Mouse (Mus musculus) heart, postnatal 0 days (tissue): ENCODE measurements around the gene Trim24. TPM values are rescaled to one million over a fixed set of nuclear protein-coding genes. Genes with fewer than 3 reads are reported as not detected.
"Not testable (repeated sequence)": the region's sequence is repeated elsewhere in the genome, so short reads cannot be mapped to it uniquely, and the experiment has no call there.

ENCODE experiments used
- ATAC-seq: fragments of 200-750 bp; cut with Nextera tagmentation; 2 replicates; pipeline ENCODE4 v1.8.0; 2017; ENCODE audit warnings: low read depth, moderate number of reproducible peaks, moderate library complexity; ENCODE audit not compliant: insufficient read depth
- DNase-seq: peaks from one replicate; pipeline ENCODE4 v3.0.0-alpha.2; 2016; ENCODE audit warnings: low spot score
- H3K27ac ChIP-seq: fragments of 300-500 bp; sonication (generic); 2 replicates; pipeline ENCODE4 v1.5.1; 2014; ENCODE audit warnings: low read depth, mild to moderate bottlenecking
- H3K27me3 ChIP-seq: fragments of 300-500 bp; sonication (generic); 2 replicates; pipeline ENCODE4 v1.6.1; 2014; ENCODE audit warnings: low read length, mixed read lengths; ENCODE audit not compliant: control insufficient read depth, insufficient read depth
- H3K36me3 ChIP-seq: fragments of 300-500 bp; sonication (generic); replicated peaks from 2 replicates; pipeline ENCODE4 v1.6.1; 2014; ENCODE audit warnings: low read length, mixed read lengths; ENCODE audit not compliant: control insufficient read depth, insufficient read depth
- H3K4me1 ChIP-seq: fragments of 300-500 bp; sonication (generic); 2 replicates; pipeline ENCODE4 v1.6.1; 2014; ENCODE audit warnings: antibody characterized with exemption; ENCODE audit not compliant: control insufficient read depth, insufficient read depth
- H3K4me2 ChIP-seq: fragments of 300-500 bp; sonication (generic); 2 replicates; pipeline ENCODE4 v1.6.1; 2014; ENCODE audit warnings: low read depth, mild to moderate bottlenecking, low read length, moderate library complexity
- H3K4me3 ChIP-seq: fragments of 300-500 bp; sonication (generic); 2 replicates; pipeline ENCODE4 v1.5.1; 2014; ENCODE audit warnings: low read depth, low read length
- H3K9ac ChIP-seq: fragments of 300-500 bp; sonication (generic); replicated peaks from 2 replicates; pipeline ENCODE4 v1.6.1; 2014; ENCODE audit warnings: low read depth, low read length, mixed read lengths
- H3K9me3 ChIP-seq: fragments of 300-500 bp; sonication (generic); replicated peaks from 2 replicates; pipeline ENCODE4 v1.6.1; 2016; ENCODE audit warnings: low read length; ENCODE audit not compliant: control insufficient read depth
- CTCF ChIP-seq: IDR thresholded peaks from 2 replicates; pipeline ENCODE4 v1.5.1; 2016; ENCODE audit warnings: antibody characterized with exemption, control low read depth, low read depth
- EP300 ChIP-seq: IDR thresholded peaks from 2 replicates; pipeline ENCODE4 v1.6.1; 2016; ENCODE audit warnings: antibody characterized with exemption, low read depth
- WGBS: fragments of 180-500 bp; shearing (Covaris S2); extraction: QIAGEN DNeasy Blood & Tissue Kit; methylation state at CpG from one replicate; pipeline ENCODE4 v1.1.7; 2014; 5-methylcytosine and 5-hydroxymethylcytosine counted together
- polyA plus RNA-seq: library from polyadenylated mRNA; unstranded; fragments of >200 nt; fragmentation: Nextera tagmentation; extraction: Ambion mirVana; gene quantifications from 2 replicates; pipeline ENCODE4 v1.2.1, GENCODE M21; 2015
- total RNA-seq: library from RNA; depleted of rRNA; stranded (reverse); fragments of >200 nt; gene quantifications from 2 replicates; pipeline ENCODE4 v1.2.3, GENCODE M21; 2014; ENCODE audit warnings: low replicate concordance

Trim24 gene
- total and polyA plus RNA-seq, 2 experiments from 2014 or later, result 6.1 to 35.3 TPM

DNA sequence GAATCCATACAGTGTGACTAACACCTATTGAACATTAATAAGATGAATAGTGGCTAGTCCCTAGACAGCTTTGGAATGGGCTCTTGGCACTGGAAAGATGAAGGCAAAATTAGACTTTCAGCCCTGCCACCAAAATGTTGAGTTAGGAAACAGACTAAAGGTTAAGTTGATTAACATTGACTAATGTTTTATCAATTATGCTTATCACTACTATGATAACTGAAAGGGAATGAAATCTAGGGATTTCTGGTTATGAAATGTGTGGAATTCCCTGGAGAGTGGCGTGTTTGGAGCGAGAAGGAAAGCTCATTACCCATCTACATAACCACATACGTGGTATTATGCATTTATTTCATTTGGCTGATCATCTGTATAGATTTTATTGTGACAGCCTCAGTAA, 41.7 kb upstream of the Trim24 start:
- no peaks in the 10 kb centered on the region for H3K4me1 ChIP-seq
- no peak for TF ChIP-seq CTCF
- no peak for TF ChIP-seq EP300
- H3K9me3 ChIP-seq, result 0 out of 2 replicates have a peak, but pooled peaks cover 12% of the 10 kb centered on the region
- no peaks in the 10 kb centered on the region for H3K27me3 ChIP-seq
- no peak overlapping the region for H3K9ac ChIP-seq
- no peak overlapping the region for H3K4me2 ChIP-seq
- H3K36me3 ChIP-seq, result no peaks in the 10 kb centered on the region
- ATAC-seq (no peak), DNase-seq (no peak)
- no peak overlapping the region for H3K27ac ChIP-seq
- H3K4me3 ChIP-seq, result no peak overlapping the region
- 81% methylated on average over 3 of the region's 3 CpGs for WGBS

GRCm38 (mm10) chr6:37829631-37830030, 41.0 kb upstream of the Trim24 start:
- H3K4me3 ChIP-seq, result no peak overlapping the region
- no peak overlapping the region for H3K27ac ChIP-seq
- H3K4me1 ChIP-seq, result no peaks in the 10 kb centered on the region
- H3K36me3 ChIP-seq, result no peaks in the 10 kb centered on the region
- no peak overlapping the region for H3K4me2 ChIP-seq
- DNase-seq (no peak), ATAC-seq (no peak)
- TF ChIP-seq EP300 (no peak), CTCF (no peak)
- H3K9me3 ChIP-seq, result 0 out of 2 replicates have a peak, but pooled peaks cover 12% of the 10 kb centered on the region
- H3K27me3 ChIP-seq, result no peaks in the 10 kb centered on the region
- H3K9ac ChIP-seq, result no peak overlapping the region

- no peak overlapping the region for H3K9ac ChIP-seq
- no peaks in the 10 kb centered on the region for H3K36me3 ChIP-seq
- no peak overlapping the region for H3K27ac ChIP-seq
- no peak for DNase-seq
- H3K4me2 ChIP-seq, result no peak overlapping the region
- TF ChIP-seq EP300, result no peak
- no peak for TF ChIP-seq CTCF
- no peaks in the 10 kb centered on the region for H3K4me1 ChIP-seq
- no peak overlapping the region for H3K4me3 ChIP-seq
- H3K9me3 ChIP-seq, result 0 out of 2 replicates have a peak, but pooled peaks cover 12% of the 10 kb centered on the region
- no peaks in the 10 kb centered on the region for H3K27me3 ChIP-seq
- ATAC-seq, result no peak
- 76% methylated on average over 1 of the region's 1 CpGs for WGBS
Observed at GRCm38 (mm10) chr6:37833691-37834090, 36.9 kb upstream of the Trim24 start.

DNA sequence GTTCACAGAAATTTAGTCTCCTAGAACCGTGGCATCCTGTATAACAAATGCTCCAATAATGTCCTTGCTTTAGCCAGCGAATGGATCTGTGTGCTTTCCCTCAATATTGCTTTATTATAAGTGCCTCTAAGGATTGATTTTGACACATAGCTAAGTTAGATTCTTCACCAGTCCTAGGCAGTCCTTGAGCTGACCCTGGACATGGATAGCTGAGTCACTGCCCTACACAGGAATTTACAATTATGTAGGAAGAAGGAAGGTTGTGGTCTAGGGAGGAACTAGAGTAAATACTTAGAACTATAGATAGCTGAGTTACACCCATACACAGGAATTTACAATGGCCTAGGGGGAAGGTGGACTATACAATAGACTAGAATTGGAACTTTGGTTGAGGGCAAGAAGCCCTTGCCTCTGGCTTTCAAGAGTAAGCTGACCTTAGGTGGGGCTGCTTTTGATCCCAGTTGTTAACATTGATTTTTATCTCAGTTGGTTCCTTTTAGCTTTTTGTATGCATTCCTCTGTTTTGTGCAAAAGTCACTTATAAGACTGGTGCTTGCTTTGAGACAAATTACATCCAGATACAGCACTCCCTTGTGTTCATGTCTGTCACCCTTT, 33.6 kb upstream of the Trim24 start:
- not testable (repeated sequence) for H3K27me3 ChIP-seq, H3K4me3 ChIP-seq, H3K36me3 ChIP-seq, H3K27ac ChIP-seq, H3K9ac ChIP-seq, DNase-seq, H3K9me3 ChIP-seq, ATAC-seq, H3K4me2 ChIP-seq, H3K4me1 ChIP-seq
- 79% methylated on average over 2 of the region's 2 CpGs for WGBS

- Histone ChIP-seq H3K4me2 (no peak overlapping the region), H3K4me3 (no peak overlapping the region), H3K27ac (no peak overlapping the region), H3K36me3 (no peaks in the 10 kb centered on the region), H3K27me3 (no peaks in the 10 kb centered on the region), H3K4me1 (no peaks in the 10 kb centered on the region), H3K9ac (no peak overlapping the region), H3K9me3 (0 out of 2 replicates have a peak, but pooled peaks cover 4% of the 10 kb centered on the region)
- TF ChIP-seq EP300, result no peak
- no peak for TF ChIP-seq CTCF
- ATAC-seq (no peak), DNase-seq (no peak)
- 72% methylated on average over 5 of the region's 5 CpGs for WGBS
Observed at GRCm38 (mm10) chr6:37842779-37843605, 27.6 kb upstream of the Trim24 start.
